Mouse (Mus musculus) ES-E14 (cell line): Measurements from ENCODE around the gene Prkar2b.

ENCODE experiments used
- CHD2 ChIP-seq: IDR thresholded peaks from 2 replicates; pipeline ENCODE4 v1.6.1; 2014; ENCODE audit warnings: mild to moderate bottlenecking, low read depth, low read length, inconsistent platforms
- HCFC1 ChIP-seq: IDR thresholded peaks from 2 replicates; pipeline ENCODE4 v1.6.1; 2012; ENCODE audit warnings: low read length, inconsistent platforms, borderline replicate concordance; ENCODE audit not compliant: insufficient read depth
- MAFK ChIP-seq: IDR thresholded peaks from 2 replicates; pipeline ENCODE4 v1.6.1; 2014; ENCODE audit warnings: mild to moderate bottlenecking, low read depth, low read length, inconsistent platforms; ENCODE audit not compliant: insufficient read depth
- ZC3H11A ChIP-seq: IDR thresholded peaks from 2 replicates; pipeline ENCODE4 v1.6.1; 2012; ENCODE audit warnings: low read depth, mild to moderate bottlenecking, inconsistent platforms, low read length, borderline replicate concordance

GRCm38 (mm10) chr12:32104451-32104862 is 43.4 kb upstream of the Prkar2b start:
- TF ChIP-seq HCFC1 = no peak
- no peak for TF ChIP-seq MAFK
- no peak for TF ChIP-seq ZC3H11A
- no peak for TF ChIP-seq CHD2
